Mouse (Mus musculus) myocyte (in vitro differentiated cells): ENCODE results near the gene Phactr4. TPM values are rescaled to one million over a fixed set of nuclear protein-coding genes. Genes with fewer than 3 reads are reported as not detected.
A peak's percentile ranks its signal among the peaks of the same experiment; 100 is the strongest.

ENCODE experiments used
- H3K27me3 ChIP-seq: one replicate; pipeline ENCODE4 v1.6.1; 2011; ENCODE audit not compliant: control insufficient read depth, insufficient read depth, insufficient read length
- H3K36me3 ChIP-seq: one replicate; pipeline ENCODE4 v1.6.1; 2011; ENCODE audit not compliant: control insufficient read depth, insufficient read depth
- H3K4me2 ChIP-seq: one replicate; pipeline ENCODE4 v1.6.1; 2011; ENCODE audit warnings: low read depth, control low read depth
- H3K4me3 ChIP-seq: one replicate; pipeline ENCODE4 v1.5.1; 2011; ENCODE audit warnings: mild to moderate bottlenecking, control low read depth, moderate library complexity
- H3K79me2 ChIP-seq: one replicate; pipeline ENCODE4 v1.6.1; 2011; ENCODE audit not compliant: control insufficient read depth, insufficient read depth
- H3ac ChIP-seq: one replicate; pipeline ENCODE4 v1.6.1; 2011; ENCODE audit not compliant: control insufficient read depth, insufficient read length
- CEBPB ChIP-seq: IDR thresholded peaks from 2 replicates; pipeline ENCODE4 v1.6.1; 2011; ENCODE audit warnings: mild to moderate bottlenecking, moderate library complexity; ENCODE audit not compliant: poor library complexity, insufficient read depth, severe bottlenecking
- E2F4 ChIP-seq: IDR thresholded peaks from one replicate; pipeline ENCODE4 v1.6.1; 2011; ENCODE audit warnings: mild to moderate bottlenecking, control low read depth, moderate library complexity; ENCODE audit not compliant: insufficient read depth
- MAX ChIP-seq: IDR thresholded peaks from one replicate; pipeline ENCODE4 v1.6.1; 2011; ENCODE audit warnings: low read depth, mild to moderate bottlenecking, control low read depth
- MYOD1 ChIP-seq, 3 experiments: IDR thresholded peaks; one replicate each; pipeline ENCODE4 v1.6.1; 2011; ENCODE audit warnings: control low read depth in 2 of 3, low read depth in 2 of 3, mild to moderate bottlenecking in 2 of 3, moderate library complexity in 1 of 3; ENCODE audit not compliant: insufficient read length in 2 of 3, control insufficient read depth in 1 of 3
- MYOG ChIP-seq, 3 experiments: IDR thresholded peaks; one replicate each; pipeline ENCODE4 v1.6.1; 2011; ENCODE audit warnings: control low read depth in 2 of 3, low read depth in 2 of 3, mild to moderate bottlenecking in 2 of 3; ENCODE audit not compliant: insufficient read length in 2 of 3, control insufficient read depth in 1 of 3, insufficient read depth in 1 of 3
- POLR2A ChIP-seq: IDR thresholded peaks from one replicate; pipeline ENCODE4 v1.6.1; 2011; ENCODE audit warnings: low read depth, mild to moderate bottlenecking, control low read depth, moderate library complexity; ENCODE audit not compliant: insufficient read length
- POLR2AphosphoS2 ChIP-seq: IDR thresholded peaks from one replicate; pipeline ENCODE4 v1.6.1; 2011; ENCODE audit warnings: low read depth, control low read depth; ENCODE audit not compliant: insufficient read length
- REST ChIP-seq: IDR thresholded peaks from one replicate; pipeline ENCODE4 v1.6.1; 2011; ENCODE audit warnings: mild to moderate bottlenecking, control low read depth, moderate library complexity; ENCODE audit not compliant: insufficient read depth, insufficient read length
- SRF ChIP-seq: IDR thresholded peaks from one replicate; pipeline ENCODE4 v1.6.1; 2011; ENCODE audit warnings: low read depth; ENCODE audit not compliant: control insufficient read depth, insufficient read length
- TCF12 ChIP-seq: IDR thresholded peaks from one replicate; pipeline ENCODE4 v1.6.1; 2011; ENCODE audit warnings: mild to moderate bottlenecking, control low read depth; ENCODE audit not compliant: poor library complexity, insufficient read depth, severe bottlenecking
- TCF3 ChIP-seq: IDR thresholded peaks from one replicate; pipeline ENCODE4 v1.6.1; 2011; ENCODE audit warnings: low read depth, control low read depth; ENCODE audit not compliant: insufficient read length
- USF1 ChIP-seq: IDR thresholded peaks from one replicate; pipeline ENCODE4 v1.6.1; 2011; ENCODE audit warnings: low read depth, mild to moderate bottlenecking, control low read depth, moderate library complexity
- polyA plus RNA-seq: library from polyadenylated mRNA; unstranded; fragments of >200 nt; fragmentation: generic; extraction: Trizol; gene quantifications from one replicate; pipeline ENCODE4 v1.2.1, GENCODE M21; 2012; ENCODE audit warnings: missing spikeins

The Phactr4 gene
- polyA plus RNA-seq, 1 experiment = 15.8 TPM

DNA sequence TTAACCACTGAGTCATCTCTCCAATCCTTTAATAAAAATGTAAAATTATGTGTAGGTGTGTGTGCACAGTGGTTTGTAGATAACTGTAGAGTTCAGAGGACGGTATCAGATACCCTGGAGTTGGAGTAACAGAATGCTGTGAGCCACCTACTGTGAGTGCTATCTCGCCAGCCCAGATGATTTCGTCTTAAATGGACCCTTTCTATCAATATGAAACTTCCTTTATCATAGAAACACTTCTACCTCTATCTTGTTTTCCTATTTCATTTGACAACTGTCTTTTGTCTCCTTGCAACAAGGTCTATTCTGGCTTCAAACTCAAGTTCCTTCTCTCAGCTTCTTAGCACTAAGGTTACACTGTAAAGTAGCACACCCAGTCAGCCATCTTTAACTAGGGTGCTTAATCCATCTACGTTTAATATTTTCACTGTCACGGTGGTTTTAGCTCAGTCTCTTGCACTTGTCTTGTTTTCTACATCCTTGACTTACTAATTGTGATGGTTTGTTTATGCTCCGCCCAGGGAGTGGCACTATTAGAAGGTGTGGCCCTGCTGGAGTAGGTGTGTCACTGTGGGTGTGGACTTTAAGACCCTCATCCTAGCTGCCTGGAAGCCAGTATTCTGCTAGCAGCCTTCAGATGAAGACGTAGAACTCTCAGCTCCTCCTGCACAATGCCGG is 31.1 kb downstream of the Phactr4 start:
- H3ac ChIP-seq = no peak overlapping the region
- no peak for TF ChIP-seq POLR2AphosphoS2
- TF ChIP-seq POLR2A = no peak
- no peak for TF ChIP-seq MYOD1 (IDR thresholded peaks at IDR 0.05; ENCODE audit: control insufficient read depth in 1 of 3, insufficient read length in 2 of 3, low read depth in 2 of 3)
- TF ChIP-seq TCF3 = no peak
- no peak for TF ChIP-seq REST
- no peak for TF ChIP-seq MAX
- no peak for TF ChIP-seq MYOG (IDR thresholded peaks at IDR 0.05; ENCODE audit: control insufficient read depth in 1 of 3, insufficient read depth in 1 of 3, insufficient read length in 2 of 3, low read depth in 2 of 3)
- no peak for TF ChIP-seq USF1
- TF ChIP-seq CEBPB = no peak
- TF ChIP-seq TCF12 = no peak
- TF ChIP-seq SRF = no peak
- no peak for TF ChIP-seq E2F4

DNA sequence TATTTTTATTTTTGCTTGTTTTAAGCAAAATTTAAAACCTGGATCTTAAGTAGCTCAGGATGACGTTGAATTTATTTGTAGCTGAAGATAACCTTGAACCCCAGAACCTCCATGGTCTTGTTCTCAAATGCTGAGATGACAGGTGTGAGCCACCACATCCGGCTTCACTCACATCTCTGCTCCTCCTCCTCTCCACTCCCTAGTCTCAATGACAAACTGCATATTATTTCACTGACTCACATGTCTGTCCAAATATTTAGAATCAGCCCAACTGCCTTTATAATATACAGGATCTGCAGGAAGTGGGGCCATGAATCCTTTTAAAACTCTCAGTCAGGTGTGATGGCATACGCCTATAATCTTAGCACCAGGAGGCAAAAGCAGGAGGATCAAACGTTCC is 33.0 kb downstream of the Phactr4 start:
- Histone ChIP-seq H3ac (no peak overlapping the region), H3K36me3 (peaks cover 21% of the 10 kb centered on the region), H3K4me2 (peak overlapping the region; percentile 51), H3K27me3 (no peaks in the 10 kb centered on the region), H3K79me2 (peaks cover 81% of the 10 kb centered on the region), H3K4me3 (no peak overlapping the region)
- no peak for TF ChIP-seq USF1
- no peak for TF ChIP-seq TCF12
- TF ChIP-seq POLR2AphosphoS2 = no peak
- no peak for TF ChIP-seq E2F4
- no peak for TF ChIP-seq MAX
- TF ChIP-seq MYOD1 (IDR thresholded peaks at IDR 0.05; ENCODE audit: control insufficient read depth in 1 of 3, insufficient read length in 2 of 3, low read depth in 2 of 3) = peak in 2 of 3 experiments; percentile 83 to 90
- TF ChIP-seq SRF = no peak
- TF ChIP-seq CEBPB = no peak
- no peak for TF ChIP-seq REST
- peak in 1 of 3 experiments; percentile 59 for TF ChIP-seq MYOG (IDR thresholded peaks at IDR 0.05; ENCODE audit: control insufficient read depth in 1 of 3, insufficient read depth in 1 of 3, insufficient read length in 2 of 3, low read depth in 2 of 3)
- TF ChIP-seq POLR2A = no peak
- no peak for TF ChIP-seq TCF3

More for the DNA sequence above, 31.1 kb downstream of the Phactr4 start:
- H3K36me3 ChIP-seq = peaks cover 5% of the 10 kb centered on the region
- no peaks in the 10 kb centered on the region for H3K27me3 ChIP-seq
- H3K4me3 ChIP-seq = no peak overlapping the region
- peaks cover 96% of the 10 kb centered on the region for H3K79me2 ChIP-seq
- no peak overlapping the region for H3K4me2 ChIP-seq

DNA sequence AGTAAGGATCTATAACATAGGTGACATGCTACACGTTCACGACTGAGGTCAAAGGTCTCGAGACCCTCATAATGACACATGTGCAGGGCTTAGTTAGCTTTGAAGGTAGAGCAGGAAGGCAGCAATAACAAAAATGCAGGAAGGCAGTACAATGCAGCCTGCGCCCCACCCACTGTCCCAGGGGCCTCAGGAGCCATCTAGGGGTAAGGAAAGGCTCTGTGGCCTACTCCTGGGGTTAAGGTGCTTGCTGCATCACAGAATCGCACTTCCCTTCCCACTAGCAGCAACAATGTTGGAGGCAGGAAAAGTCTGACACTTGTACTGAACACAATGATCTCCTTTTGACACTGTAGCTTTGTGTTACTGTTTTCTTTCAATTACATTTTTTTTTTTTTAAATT is 34.7 kb downstream of the Phactr4 start:
- H3ac ChIP-seq = no peak overlapping the region
- no peak overlapping the region for H3K4me3 ChIP-seq
- no peak overlapping the region for H3K4me2 ChIP-seq
- no peak for TF ChIP-seq MYOD1 (IDR thresholded peaks at IDR 0.05; ENCODE audit: control insufficient read depth in 1 of 3, insufficient read length in 2 of 3, low read depth in 2 of 3)
- TF ChIP-seq MYOG (IDR thresholded peaks at IDR 0.05; ENCODE audit: control insufficient read depth in 1 of 3, insufficient read depth in 1 of 3, insufficient read length in 2 of 3, low read depth in 2 of 3) = no peak
- no peak for TF ChIP-seq USF1
- H3K79me2 ChIP-seq = peaks cover 64% of the 10 kb centered on the region
- peaks cover 31% of the 10 kb centered on the region for H3K36me3 ChIP-seq
- no peaks in the 10 kb centered on the region for H3K27me3 ChIP-seq

DNA sequence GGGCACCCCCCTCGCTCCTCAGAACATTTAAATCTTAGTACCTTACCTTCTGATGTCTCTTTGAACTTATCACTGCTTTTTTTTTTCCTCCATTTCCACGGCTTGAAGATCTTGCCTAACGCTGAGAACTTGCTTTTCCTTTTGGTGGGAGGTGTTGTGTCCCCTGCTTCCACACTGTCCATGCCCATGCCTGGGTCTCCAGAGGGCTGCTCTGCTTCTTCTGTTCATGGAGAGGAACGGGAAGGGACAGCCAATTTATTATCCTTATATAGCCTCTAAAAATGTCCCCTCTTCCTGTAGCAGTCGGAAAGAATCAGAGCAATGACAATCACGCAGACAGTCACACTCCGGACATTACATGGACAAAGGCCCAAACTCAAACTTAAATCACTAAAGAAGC is 35.4 kb downstream of the Phactr4 start:
- no peak overlapping the region for H3K4me3 ChIP-seq
- H3K79me2 ChIP-seq = peaks cover 57% of the 10 kb centered on the region
- H3K36me3 ChIP-seq = peaks cover 36% of the 10 kb centered on the region
- H3K4me2 ChIP-seq = no peak overlapping the region
- H3K27me3 ChIP-seq = no peaks in the 10 kb centered on the region
- no peak for TF ChIP-seq CEBPB
- TF ChIP-seq TCF12 = no peak
- TF ChIP-seq TCF3 = no peak
- no peak for TF ChIP-seq MYOG (IDR thresholded peaks at IDR 0.05; ENCODE audit: control insufficient read depth in 1 of 3, insufficient read depth in 1 of 3, insufficient read length in 2 of 3, low read depth in 2 of 3)
- TF ChIP-seq MYOD1 (IDR thresholded peaks at IDR 0.05; ENCODE audit: control insufficient read depth in 1 of 3, insufficient read length in 2 of 3, low read depth in 2 of 3) = no peak
- TF ChIP-seq POLR2AphosphoS2 = no peak
- TF ChIP-seq SRF = no peak
- TF ChIP-seq USF1 = no peak
- TF ChIP-seq E2F4 = no peak
- TF ChIP-seq REST = no peak
- H3ac ChIP-seq = no peak overlapping the region

DNA sequence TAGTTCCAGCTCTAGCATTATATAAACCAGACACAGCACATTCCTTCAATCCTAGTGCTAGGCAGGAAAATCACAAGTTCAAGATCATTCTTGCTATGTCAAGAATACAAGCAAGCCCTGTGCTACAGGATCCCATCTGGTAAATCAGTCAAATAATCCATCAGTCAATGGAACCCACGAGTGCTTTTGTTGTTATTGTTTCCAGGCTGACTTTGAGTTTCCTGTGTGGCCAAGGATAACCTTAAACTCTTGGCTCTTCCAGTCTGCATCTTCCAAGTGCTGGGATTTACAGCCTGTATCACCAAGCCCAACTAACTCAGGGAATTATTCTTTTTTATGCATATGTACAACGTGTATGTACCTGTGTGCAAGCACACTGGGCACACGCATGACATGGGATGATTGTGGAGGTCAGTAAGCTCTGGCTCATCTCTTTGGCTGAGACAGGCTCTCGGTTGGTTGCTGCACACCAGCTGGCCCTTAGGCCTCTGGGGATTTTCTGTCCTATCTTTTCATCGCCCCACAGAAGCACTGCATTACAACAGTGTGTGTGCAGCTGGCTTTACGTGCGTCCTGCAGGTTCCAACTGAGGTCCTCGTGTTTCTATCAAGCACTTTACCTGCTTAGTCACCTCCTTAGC is 36.4 kb downstream of the Phactr4 start:
- no peak for TF ChIP-seq REST
- TF ChIP-seq CEBPB = no peak
- no peak for TF ChIP-seq USF1
- TF ChIP-seq MYOD1 (IDR thresholded peaks at IDR 0.05; ENCODE audit: control insufficient read depth in 1 of 3, insufficient read length in 2 of 3, low read depth in 2 of 3) = no peak
- TF ChIP-seq MAX = no peak
- TF ChIP-seq TCF3 = no peak
- TF ChIP-seq POLR2AphosphoS2 = no peak
- TF ChIP-seq MYOG (IDR thresholded peaks at IDR 0.05; ENCODE audit: control insufficient read depth in 1 of 3, insufficient read depth in 1 of 3, insufficient read length in 2 of 3, low read depth in 2 of 3) = no peak
- TF ChIP-seq SRF = no peak
- TF ChIP-seq E2F4 = no peak
- no peak for TF ChIP-seq POLR2A
- TF ChIP-seq TCF12 = no peak
- Histone ChIP-seq H3K4me2 (no peak overlapping the region), H3K79me2 (peaks cover 48% of the 10 kb centered on the region), H3K4me3 (no peak overlapping the region), H3ac (no peak overlapping the region), H3K36me3 (peaks cover 39% of the 10 kb centered on the region), H3K27me3 (no peaks in the 10 kb centered on the region)
